Mouse (Mus musculus) liver, embryonic 14.5 days (tissue): ENCODE measurements around the gene Nktr.

Experiments
- CTCF ChIP-seq: IDR thresholded peaks from 2 replicates; pipeline ENCODE4 v1.5.1; 2016; ENCODE audit warnings: antibody characterized with exemption, low read depth, control low read depth
- EP300 ChIP-seq: IDR thresholded peaks from 2 replicates; pipeline ENCODE4 v1.6.1; 2016; ENCODE audit warnings: antibody characterized with exemption, low read depth

DNA sequence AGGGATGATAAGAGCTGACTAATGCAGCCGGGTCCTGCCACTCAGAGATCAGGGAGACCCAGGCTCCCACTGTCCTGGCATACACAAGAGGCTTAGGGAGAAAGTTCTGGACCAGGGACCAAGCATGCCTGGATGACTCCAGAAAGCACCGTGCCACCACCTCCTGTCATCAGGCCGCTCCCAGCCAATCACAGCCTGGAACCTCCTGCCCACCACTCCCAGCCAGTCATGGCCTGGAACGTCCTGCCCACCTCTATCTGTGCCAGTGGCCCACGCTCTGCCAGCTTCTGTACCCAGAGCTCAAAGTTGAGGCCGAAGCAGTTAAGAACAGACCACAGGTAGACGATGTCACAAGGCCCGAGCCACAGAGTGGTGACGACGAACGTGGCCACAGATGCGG is 65.8 kb downstream of the Nktr start:
- TF ChIP-seq CTCF (no peak), EP300 (no peak)
